Mouse (Mus musculus) fibroblast of lung, adult 2 months (primary cell): ENCODE measurements around the gene Ergic1.

Experiments used
- DNase-seq: peaks from one replicate; pipeline ENCODE4 v3.0.0-alpha.2; 2011; ENCODE audit warnings: low read depth

The Ergic1 gene

DNA sequence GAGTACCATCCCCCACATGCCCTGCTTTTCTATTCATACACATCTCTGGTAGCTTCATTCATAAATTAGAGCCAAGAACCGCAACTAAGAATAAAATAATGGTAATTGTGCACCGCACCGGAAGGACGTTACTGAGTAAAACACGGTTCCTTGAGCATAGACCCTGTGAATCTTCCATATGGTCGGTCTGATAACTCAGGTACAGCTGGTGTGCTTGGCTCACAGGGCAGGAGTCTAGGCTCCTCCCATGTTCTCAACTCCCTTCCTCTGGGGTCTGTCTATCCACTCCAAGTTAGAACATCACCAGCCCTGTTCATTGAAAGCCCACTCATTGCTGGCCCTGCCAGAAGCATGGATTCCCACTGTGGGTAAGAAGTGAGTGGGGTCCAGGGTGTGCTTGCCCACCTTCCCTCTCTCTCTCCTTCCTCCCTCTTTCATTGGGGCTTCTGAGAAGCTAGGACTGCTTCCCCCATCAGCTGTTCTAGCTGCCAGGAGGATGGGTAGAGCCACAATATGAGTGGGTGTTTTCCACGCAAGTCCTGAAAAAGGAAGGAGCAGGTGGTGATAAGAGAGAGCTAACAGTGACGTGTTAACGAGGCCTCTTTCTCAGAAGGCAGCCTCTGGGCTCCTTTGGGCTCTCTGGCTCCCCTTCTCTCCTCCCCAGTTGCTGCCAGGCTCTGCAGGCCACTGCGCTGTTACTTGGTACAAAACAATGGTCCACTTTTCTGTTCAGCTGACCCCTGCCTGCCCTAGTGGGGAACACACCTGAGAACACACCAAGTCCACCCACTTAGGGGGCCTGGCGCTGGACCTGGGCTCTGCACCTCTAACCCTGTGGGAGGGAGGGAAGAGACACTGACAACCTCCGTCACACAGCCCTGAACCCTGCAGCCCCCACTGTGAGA, 14.7 kb downstream of the Ergic1 start:
- DNase-seq = no peak

DNA sequence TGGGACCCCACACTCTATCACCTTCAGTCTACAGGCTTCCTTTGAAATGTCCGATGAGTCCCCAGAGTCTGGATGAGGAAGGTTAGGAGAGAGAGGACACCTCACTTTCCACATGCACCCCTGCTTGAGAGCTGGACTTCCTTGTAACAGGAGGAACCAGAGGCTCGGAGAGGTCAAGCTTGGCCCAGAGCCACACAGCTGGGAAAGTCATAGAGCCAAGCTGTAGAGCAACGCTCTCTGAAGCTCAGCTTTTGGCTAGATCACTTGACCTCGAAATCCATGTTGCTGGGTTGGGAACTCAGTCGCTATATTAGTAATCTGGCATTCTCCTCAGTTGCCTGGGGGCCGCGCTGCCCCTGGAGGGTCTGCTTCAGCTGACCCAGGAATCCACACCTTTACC, 15.5 kb downstream of the Ergic1 start:
- DNase-seq = no peak

DNA sequence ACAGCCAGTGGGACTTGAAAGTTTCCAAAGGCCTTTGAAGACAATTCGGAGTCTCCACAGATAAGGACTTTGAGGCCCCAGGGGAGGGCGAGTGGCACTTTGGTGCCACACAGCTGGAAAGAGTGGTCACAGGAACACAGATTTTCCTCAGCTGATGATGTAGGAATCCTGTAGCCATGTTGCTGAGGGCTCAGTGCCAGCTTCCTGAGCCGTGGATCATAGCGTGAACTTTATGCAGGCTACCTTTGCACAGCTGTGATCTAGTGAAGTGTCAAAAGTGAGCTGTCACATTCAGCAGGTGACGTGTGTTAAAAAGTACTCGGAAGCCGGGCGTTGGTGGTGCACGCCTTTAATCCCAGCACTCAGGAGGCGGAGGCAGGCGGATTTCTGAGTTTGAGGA, 16.0 kb downstream of the Ergic1 start:
- DNase-seq = no peak

DNA sequence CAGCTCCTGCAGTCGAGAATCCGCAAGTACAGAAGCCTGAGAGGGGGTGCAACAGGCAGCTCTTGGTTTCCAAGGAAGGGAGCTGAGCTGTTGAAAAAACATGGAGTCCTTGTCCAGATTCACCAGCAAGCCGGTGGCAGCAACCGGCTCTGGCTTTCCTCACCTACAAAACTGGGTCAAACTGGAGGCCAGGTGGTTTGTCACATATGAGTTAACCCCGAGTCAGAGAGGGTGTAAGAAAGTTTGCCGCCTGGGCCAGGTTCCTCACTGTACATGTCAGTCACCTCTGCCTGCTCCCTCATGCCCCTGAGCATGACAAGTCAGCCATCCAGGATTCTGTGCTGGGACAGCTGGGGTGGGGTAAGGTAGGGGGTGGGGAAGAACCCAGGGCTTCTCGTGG, 16.9 kb downstream of the Ergic1 start:
- DNase-seq = no peak

DNA sequence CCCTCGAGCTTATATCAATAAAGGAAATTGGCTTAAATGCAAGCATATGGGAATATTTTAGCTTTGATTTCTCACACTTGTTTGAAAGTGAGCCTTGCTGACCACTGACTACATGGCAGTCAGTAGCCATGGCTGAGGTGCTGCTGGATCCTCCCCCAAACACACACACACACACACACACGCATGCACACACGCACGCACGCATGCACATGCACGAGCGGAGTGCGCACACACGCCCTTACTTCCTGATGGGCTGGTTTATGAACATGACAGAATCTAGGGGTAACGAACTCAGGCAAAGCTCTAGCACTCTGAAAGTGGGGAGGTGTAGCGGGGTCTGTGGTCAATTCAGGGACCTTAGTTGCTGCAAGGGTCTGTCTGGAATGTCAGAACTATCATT, 17.5 kb downstream of the Ergic1 start:
- DNase-seq = no peak

DNA sequence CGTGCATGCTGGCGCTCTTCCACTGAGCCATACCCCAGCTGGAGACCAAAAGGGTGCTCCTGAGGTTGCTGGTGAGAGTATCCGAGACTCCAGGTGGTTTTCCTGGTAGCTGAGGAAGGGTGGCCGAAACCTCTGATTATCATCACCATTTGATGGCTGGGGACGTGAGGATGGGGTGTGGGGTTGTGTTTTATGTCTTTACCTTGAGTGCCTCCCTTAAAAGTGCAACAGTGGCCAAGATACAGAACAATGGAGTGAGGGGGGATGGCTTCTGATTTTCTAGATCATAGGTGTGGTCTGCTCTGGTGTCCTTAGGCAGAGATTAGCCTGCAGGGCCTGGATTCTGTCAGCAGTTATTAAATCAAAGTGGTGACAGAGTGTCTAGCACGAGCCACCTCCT, 18.1 kb downstream of the Ergic1 start:
- no peak for DNase-seq

DNA sequence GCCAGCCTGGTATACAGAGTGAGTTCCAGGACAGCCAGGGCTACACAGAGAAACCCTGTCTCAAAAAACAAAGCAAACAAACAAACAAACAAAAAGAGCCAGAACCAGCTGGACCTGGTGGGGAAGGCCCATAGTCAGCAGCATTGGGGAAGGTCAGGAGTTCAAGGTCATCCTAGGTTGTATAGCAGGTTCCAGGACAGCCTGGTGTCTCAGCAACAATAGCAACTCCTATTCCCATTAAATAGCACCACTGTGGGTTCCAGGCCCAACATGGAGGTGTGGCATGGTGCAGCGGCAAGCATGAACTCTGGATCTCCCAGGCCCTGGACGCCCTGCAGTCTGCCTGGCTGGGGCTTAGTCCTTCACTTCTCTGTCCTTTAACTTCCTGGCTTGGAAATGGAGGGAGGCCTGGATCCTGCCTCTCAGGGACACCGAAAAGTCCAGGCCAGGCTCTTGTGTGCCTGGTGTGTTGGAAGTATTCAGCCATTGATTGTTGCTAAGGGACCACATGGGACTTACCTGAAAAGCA, 19.6 kb downstream of the Ergic1 start:
- DNase-seq = no peak

DNA sequence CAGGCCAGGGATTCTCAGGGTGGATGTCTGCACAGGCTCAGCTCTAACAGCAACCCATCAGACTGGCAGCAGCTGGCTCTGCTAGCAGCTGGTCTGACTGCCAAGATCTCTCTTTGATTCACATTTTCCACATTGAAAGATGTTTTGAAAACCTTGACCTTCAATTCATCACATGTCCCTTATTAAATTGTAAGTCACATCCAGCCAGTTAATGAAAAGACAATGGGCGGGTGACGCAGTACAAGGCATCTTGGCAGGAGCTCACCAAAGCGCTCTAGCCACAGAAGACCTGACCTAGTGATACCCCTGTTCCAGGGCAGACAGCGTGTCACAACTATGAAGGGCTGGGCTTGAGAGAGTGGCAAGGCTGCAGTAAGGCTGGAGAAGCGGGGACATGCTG, 21.0 kb downstream of the Ergic1 start:
- peak; percentile 83 for DNase-seq

DNA sequence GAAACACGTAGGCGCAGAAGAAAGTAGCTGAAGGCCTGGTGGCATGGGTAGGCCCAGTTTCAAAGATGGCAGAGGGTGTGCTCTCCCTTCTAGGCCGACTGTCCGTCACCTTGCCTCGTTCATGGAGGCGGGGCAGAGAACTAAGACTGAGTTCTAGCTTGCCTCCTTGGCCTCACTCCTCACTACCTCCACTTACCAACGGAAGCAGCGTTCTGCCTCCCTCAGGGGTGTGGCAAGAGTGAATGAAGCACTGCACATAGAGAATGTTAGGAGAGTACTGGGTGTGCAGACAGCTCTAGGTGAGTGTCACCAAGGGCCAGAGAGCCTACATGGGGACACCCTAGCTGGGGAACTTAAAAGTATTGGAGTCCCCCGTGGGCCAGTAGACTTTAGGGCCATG, 21.8 kb downstream of the Ergic1 start:
- no peak for DNase-seq

DNA sequence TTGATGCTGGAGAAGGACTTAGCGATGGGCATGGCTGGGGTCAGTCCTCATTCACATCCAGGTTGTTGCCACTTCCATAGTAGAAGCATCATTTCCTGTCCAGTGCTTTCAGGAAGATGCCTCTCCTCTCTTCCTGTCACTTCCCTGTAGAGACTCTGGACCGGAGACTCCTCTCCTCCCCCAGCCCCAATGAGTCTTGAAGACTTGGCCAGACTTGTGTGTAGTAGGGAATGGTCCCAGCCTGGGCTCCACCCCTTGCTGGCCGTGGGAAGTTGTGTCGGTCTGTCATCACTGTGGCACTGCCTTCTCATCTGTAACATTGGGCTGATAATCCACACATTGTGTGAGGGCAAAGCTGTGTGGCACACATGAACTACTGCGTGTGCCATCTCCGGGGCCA, 22.3 kb downstream of the Ergic1 start:
- DNase-seq = no peak

DNA sequence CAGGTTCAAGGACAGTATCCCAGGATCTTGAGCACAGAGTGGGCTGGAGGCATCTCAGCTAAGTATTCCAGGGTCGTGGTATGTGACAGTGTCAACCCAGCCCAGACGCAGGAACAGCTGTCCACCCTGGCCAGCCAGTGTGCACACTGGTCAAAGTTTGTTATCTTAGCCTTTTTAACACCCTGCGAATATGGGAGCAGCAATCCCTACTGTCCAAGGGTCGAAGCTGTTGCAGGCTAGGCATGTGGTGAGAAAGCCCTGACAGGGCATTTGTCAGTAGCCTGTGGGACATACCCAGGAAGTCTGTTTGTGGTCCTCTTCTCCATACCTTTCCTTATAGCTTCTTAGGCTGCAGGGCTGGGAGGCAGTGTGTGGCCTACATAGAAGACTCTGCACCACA, 22.8 kb downstream of the Ergic1 start:
- DNase-seq = no peak

DNA sequence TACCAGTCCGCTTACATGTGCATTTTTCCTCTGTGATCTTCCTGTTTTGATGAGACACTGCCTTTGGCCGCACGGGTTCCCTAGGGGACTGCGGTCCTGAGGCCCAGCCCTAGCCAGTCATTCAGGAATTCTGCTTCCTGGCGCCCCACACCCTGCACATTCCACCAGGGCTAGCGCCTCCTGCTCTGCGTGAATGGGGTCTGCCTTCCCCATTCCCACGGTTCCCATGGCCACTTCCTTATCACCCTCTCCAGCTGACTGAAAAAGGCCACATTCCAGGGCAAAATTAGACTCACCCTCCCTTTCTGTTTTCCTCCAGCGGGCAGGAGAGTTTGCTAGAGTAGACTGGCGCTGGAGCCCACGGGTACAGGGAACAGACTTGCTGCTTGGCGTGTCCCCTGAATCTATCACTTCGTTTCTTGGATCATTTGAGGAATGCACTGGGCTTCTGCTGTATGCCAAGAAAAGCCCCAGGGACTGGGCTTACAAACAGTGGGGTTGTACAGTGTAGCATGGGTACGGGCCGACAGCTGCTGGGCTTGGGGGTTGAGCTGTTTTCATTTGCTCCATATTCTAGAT, 23.4 kb downstream of the Ergic1 start:
- peak; percentile 97 for DNase-seq

DNA sequence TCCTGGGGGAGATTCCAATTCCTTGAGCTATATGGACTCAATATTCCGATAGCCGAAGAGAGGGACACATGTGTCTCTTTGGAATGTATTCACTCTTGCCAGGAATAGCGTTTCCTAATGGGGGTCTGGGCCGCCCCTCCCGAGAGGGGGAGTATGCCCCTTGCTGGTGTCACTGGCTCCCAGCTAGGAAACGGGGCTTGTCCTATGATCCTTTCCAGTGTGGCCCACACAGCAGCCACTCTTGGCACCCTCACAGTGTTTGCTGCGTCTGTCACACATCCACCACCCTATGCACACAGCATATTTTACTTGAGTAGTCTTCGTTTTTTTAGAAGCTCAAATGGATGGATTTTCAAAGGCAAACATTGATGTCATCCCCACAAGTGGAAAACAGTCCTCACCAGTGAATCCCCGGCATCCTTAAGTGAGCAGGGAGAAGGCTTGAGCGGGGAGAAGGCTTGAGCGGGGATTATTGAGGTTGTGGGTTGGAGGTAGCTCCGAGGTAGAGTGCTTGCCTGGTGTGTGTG, 26.7 kb downstream of the Ergic1 start:
- DNase-seq = no peak

DNA sequence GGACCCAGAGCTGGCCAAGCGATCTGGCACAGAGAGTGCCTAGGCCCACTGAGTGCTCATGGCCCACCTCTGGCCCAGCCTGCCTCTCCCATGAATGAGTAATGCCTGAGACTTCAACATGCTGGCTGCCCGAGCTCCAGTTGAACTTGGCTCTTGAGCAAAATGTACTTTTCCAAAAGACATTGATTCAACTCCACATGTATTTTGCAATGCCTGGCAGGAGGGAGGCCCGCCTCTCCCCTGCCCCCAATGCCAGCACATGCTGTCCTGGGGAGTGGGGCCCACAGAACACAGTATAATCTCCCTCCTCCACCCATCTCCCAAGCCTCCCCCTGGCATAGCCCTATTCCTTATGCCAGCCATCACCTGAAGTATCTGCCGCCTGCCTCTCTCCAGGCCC, 31.2 kb downstream of the Ergic1 start:
- DNase-seq = peak; percentile 85

DNA sequence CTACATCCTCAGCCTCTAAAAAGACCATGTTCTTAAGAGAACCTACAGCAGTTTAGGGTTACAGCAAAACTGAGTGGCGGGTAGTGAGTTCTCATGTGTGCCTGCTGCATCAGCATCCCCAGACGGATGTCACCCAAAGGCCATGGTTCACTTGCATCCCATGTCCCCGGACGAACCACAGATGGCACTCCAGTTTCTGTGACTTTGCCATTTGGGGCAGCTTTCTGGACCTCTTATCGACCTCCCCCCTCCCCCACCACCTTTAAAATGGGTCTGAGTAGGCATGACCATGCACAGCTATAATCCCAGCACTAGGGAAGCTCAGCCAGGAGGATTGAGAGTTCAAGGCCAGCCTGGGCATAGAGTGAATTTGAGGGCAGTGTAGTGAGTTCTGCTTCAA, 31.9 kb downstream of the Ergic1 start:
- DNase-seq = no peak

DNA sequence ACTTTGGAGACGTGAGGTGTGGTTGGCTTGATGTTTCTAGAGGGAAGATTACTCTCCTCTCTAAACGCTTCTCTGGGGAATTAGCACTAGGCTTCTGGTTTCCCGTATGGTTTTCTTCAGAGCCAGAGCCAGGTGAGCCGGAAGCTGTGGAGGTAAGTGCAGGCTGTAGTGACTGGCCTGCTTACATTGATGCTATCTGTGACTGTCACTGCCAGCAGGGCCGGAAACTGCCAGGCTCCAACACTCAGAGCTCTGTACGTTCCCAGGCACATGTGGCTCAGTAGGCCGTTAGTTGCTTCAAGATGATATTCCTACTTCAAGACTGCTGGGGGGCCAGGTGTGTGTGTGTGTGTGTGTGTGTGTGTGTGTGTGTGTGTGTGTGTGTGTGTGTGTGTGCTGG, 32.9 kb downstream of the Ergic1 start:
- no peak for DNase-seq

DNA sequence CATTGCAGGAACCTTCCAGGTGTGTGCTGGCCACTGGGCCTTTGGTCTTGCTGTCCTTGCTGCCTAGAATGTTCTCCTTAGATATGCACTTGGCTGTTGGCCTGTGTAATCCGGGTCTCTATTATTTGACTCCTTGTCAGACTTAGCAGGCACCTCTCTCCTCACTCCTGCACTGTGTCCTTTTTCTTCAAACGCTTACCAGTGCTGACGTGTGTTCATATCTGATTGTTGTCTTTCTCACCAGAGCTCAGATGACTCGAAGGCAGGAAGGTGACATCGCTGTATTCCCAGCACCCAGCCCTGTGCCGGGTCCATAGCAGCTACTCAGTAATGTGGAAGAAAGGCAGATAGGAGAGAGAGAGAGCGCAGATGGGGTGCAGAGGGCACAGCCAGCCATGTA, 33.7 kb downstream of the Ergic1 start:
- no peak for DNase-seq

DNA sequence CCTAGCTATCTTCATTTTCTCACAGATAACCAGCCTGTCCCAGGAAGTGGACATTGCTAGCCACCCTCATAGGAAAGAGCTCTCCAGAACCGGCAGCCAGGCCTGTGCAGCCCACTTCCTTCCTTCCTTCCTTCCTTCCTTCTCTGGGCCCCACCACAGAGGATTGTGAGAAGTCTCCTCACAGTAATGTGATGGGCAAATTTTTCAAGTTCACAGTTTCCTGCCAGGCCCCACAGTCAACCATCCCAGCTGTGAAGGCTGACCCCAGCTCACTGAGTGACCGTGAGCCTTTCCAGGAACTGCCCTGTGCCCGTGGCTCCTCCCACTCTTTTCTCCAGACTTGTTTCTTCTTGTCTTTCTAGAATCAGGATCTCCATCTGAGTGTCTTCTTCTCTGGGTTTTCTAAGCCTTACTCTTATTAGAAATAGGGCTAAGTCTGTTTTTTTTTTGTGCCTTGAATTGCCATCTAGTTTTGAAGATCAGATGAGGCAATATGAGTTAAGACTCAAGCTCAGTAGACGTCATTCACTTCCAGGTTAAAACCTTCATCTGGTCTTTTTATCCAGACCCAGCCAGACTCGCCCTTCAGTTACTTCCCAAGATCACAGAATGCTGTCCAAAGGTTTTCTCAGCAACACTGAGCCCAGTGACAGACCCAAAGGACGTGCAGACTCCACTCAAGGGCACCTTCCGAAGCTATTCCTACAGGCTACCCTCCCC, 34.3 kb downstream of the Ergic1 start:
- DNase-seq = no peak

DNA sequence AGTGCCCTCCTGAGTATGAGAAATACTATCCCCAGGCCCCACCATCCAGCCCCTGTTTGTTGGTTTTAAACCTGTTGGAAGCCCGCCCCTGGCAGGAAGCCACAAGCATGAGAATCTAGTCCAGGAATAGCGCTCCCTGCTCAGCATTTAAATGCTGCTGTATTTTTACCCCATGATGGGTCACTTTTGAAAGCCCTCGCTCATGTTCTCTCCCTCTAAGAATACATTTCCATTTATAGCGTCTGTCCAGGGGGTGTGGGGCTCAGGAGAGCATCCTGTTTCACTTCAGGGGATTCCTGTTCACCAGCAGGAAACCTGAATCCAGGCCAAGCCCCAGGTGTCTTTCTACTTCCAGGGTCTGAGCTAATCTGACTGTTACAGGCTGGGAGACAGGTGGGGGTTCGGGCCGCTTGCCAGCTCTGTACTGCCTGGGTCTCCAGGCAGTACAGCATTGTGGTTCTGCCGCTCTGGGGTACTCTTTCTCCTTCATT, 34.9 kb downstream of the Ergic1 start:
- DNase-seq = no peak

DNA sequence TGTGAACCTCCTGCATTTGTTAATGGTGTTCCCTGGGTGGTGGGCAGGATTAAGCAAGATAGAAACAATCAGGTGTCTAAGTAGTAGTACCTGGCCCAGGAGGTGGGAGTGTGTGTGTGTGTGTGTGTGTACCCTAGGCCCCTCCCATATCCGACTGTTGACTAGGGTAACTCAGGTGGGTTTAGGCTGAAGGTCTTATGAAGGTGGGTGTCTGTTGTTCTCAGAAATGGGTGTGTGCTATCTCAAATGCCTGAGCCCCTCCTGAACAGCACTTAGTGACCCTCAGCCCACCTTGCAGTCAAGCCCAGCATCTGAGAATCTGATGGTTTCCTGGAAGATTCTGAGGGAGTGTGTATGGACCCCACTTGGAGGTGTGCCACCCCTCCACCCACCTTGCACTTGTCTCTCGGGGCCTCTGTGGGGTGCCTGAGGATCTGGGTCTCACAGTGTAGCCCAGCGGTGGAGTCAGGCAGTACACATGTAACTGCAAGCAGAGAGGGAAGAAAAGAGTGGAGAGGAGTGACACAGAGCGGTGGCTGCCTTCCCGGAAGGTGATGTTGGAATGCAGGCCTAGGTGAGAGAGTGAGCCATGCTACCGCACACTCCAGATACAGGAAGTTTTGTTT, 35.7 kb downstream of the Ergic1 start:
- no peak for DNase-seq

DNA sequence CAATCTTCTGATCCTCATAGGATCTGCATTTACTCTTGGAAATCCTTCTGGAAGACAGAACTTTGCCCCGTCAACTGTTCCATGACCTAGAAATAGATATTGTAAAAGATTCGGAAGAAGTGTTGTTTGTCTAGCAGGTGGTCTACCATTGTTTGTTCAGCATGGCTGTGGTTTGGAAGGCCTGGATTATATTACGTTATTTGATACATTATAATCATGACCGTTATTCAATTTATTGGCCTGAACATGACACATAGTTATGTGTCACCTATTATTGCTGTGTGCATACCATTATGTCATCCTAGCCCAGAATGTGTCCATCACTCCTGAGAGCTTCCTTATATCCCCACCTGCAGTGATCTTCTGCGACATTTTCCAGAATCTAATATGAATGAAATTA, 37.6 kb downstream of the Ergic1 start:
- DNase-seq = no peak

DNA sequence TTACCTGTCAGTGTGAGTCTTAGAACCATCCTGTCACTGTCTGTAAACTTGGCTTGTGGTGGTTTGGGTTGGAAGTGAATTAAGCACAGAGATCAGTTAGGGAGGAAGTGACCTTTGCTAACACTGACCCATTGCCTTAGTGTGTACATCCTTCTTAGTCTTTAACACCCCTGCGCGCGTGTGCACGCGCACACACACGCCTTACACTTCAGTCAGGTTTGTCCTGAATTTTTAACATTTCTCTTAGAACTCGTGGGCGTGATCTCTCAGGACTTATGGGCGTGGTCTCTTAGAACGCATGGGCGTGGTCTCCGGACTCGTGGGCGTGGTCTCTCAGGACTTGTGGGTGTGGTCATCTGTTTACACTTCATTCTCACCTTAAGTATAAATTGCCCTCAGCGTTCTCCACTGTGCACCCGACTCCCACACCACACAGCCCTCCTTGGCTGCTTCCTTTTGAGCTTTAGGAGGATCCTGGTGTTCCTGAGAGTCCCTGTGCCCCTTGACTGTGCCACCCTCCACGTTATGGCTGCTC, 39.7 kb downstream of the Ergic1 start:
- no peak for DNase-seq
